9 mouse cellular contexts compared by ENCODE assay signal in the genomic region with DNA sequence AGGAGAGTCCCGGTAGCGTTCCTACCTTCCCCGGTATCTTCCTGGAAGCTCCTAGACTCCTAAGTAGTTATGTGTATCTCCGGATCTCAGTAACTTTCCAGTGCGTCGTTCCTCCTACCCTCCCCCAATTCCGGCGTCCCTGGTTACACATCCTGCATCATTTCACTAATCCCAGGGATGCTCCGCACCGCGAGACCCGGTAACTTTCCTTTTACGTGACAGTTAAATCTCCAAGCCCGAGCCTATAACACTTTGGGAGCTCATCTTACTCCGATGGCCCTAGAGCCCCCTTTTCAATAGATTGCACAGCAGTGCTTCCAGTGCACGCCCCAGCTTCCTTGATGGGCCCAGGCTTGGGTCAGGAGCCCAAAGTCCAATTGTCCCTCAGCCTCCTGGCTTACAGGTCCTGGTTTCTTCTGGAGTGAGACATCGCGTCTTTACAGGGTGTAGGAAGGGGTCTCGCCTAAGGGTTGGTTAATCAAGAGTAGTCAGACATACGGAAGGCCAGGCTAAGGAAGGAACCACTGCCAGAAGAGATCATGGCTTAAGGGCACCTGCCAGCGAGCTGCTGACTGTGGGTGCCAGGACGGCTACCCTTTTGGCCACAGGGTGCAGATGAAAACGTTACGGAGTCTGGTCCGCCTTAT. TPM values are rescaled to one million over a fixed set of nuclear protein-coding genes. Genes with fewer than 3 reads are reported as not detected.
A peak's percentile ranks its signal among the peaks of the same experiment; 100 is the strongest.
DNase-seq lines count a peak whose midpoint lies in the region; ATAC-seq lines count a peak whose summit lies in the region.
"Had no signal": no experiment of that assay in that cellular context is flagged by ENCODE, and none has a peak within 500 bp of the region (broad histone marks: within the 10 kb centered on the region; RNA-seq: fewer than 3 reads in every experiment).

No protein-coding gene starts in this region.

- peak; percentile 28 for ATAC-seq in megakaryocyte, adult 5-6 weeks (ENCODE audit: poor library complexity, severe bottlenecking)

- DNase-seq in kidney, adult 11 months, result peak; percentile 70
- no peak for DNase-seq in kidney, adult 18-20 months
- peak; percentile 43 for DNase-seq in forelimb bud, embryonic 11.5 days (ENCODE audit: low read depth, low spot score)
- peak; percentile 71 for DNase-seq in induced T-regulatory cell, adult 2 months (ENCODE audit: low read depth)
- peak; percentile 56 to 84 for DNase-seq in left cerebral cortex, postnatal 14 days (ENCODE audit: low spot score in 2 of 2)
- DNase-seq in right cerebral cortex, postnatal 4 days, result peak; percentile 52

- H3K4me3 ChIP-seq in brown adipose tissue, adult 24 weeks (ENCODE audit: insufficient read depth, low read depth, low read length), result peak overlapping the region; percentile 71

- H3K27ac ChIP-seq in brown adipose tissue, adult 24 weeks (replicated peaks; ENCODE audit: low read depth, low read length), result peak overlapping the region; percentile 83

- intact Hi-C loops in left cerebral cortex, postnatal 14 days (cut with DNase I), result no loop called here

- peaks cover 4% of the 10 kb centered on the region; the same call in 1 of the 2 replicates for H3K4me1 ChIP-seq in brown adipose tissue, adult 24 weeks (ENCODE audit: control insufficient read depth, insufficient read depth, insufficient read length, low read length)

RNA-seq across cellular contexts. Expression of gene Pnpla6, which starts 0.7 kb away (rescaled TPM):
- 11.3 and 12.3 TPM in 2 replicates for polyA plus RNA-seq in brown adipose tissue, adult 24 weeks (2012; ENCODE audit: insufficient read depth, insufficient read length, missing spikeins)
- 10 to 100 TPM; 70.2 to 74.8 TPM for total RNA-seq in left cerebral cortex, postnatal 14 days (2021)
- total RNA-seq in megakaryocyte, adult 5-6 weeks (2015), result 9.5 and 13.9 TPM in 2 replicates
- total RNA-seq in megakaryocyte, adult 5-6 weeks (2017), result 9.2 and 15.6 TPM in 2 replicates

RNA-seq across cellular contexts. Expression of gene Mcoln1, which starts 15.6 kb away (rescaled TPM):
- polyA plus RNA-seq in brown adipose tissue, adult 24 weeks (2012; ENCODE audit: insufficient read depth, insufficient read length, missing spikeins), result 31.7 and 41.0 TPM in 2 replicates
- 10 to 100 TPM; 79.9 to 81.5 TPM for total RNA-seq in left cerebral cortex, postnatal 14 days (2021)
- total RNA-seq in megakaryocyte, adult 5-6 weeks (2015), result 20.1 and 22.7 TPM in 2 replicates
- total RNA-seq in megakaryocyte, adult 5-6 weeks (2017), result 32.9 and 42.3 TPM in 2 replicates

RNA-seq across cellular contexts. Expression of gene Zfp358, which starts 23.0 kb away (rescaled TPM):
- polyA plus RNA-seq in brown adipose tissue, adult 24 weeks (2012; ENCODE audit: insufficient read depth, insufficient read length, missing spikeins), result 12.6 and 13.9 TPM in 2 replicates
- total RNA-seq in left cerebral cortex, postnatal 14 days (2021), result 10 to 100 TPM; 25.3 to 26.4 TPM
- 6.7 and 7.9 TPM in 2 replicates for total RNA-seq in megakaryocyte, adult 5-6 weeks (2015)
- 2.4 and 3.3 TPM in 2 replicates for total RNA-seq in megakaryocyte, adult 5-6 weeks (2017)

RNA-seq across cellular contexts. Expression of gene Tex45, which starts 45.2 kb away (rescaled TPM):
- polyA plus RNA-seq in brown adipose tissue, adult 24 weeks (2012; ENCODE audit: insufficient read depth, insufficient read length, missing spikeins), result not detected in 2 replicates
- under 1 TPM; 0.21 to 0.53 TPM for total RNA-seq in left cerebral cortex, postnatal 14 days (2021)
- total RNA-seq in megakaryocyte, adult 5-6 weeks (2015), result not detected in 2 replicates
- total RNA-seq in megakaryocyte, adult 5-6 weeks (2017), result not detected in 2 replicates
- total RNA-seq: adrenal gland, adult 18-20 months had no signal

RNA-seq across cellular contexts. Expression of gene Pex11g, which starts 48.4 kb away (rescaled TPM):
- polyA plus RNA-seq in brown adipose tissue, adult 24 weeks (2012; ENCODE audit: insufficient read depth, insufficient read length, missing spikeins), result 11.4 and 12.6 TPM in 2 replicates
- 1 to 10 TPM in 1 of 2 experiments, under 1 TPM in 1; 0.74 to 1.2 TPM for total RNA-seq in left cerebral cortex, postnatal 14 days (2021)
- 0.20 and 0.32 TPM in 2 replicates for total RNA-seq in megakaryocyte, adult 5-6 weeks (2015)
- total RNA-seq in megakaryocyte, adult 5-6 weeks (2017), result 0.99 TPM in 1 of 2 replicates, not detected in the other

Comparison
In these comparisons a context has a peak if more than half of its experiments do, and no peak if none do; other contexts are left out.
1. RNA of gene Pnpla6, which starts 0.7 kb away (total RNA-seq): 70.2 to 74.8 TPM in left cerebral cortex, postnatal 14 days; 9.2 to 15.6 TPM in megakaryocyte, adult 5-6 weeks; every median in the first group is over 4 times any median in the second.